Mouse (Mus musculus): ENCODE results near the gene Elp4.

DNA sequence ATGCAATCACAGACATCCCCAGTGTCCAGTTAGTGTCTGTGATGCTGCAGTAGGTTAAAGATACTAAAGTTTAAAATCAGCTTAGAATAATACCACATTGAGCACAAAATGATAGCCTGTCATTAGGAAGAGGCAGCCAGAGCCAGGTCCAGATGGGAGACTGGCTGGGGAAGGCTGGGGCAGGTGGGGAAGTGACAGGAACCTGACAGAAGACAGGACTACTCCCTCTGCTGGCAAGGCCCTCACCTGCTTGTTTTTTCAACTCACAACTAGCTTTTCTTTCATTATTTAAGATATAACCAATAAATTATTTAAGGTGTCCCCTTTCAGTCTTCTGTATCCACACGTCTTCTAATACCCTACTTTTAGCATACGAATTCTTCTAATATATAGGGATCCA lies 104.5 kb downstream of the Elp4 start:
- no peak for TF ChIP-seq TCF12 (IDR thresholded peaks at IDR 0.05; ENCODE audit: insufficient read depth, poor library complexity, severe bottlenecking)
- no peak for TF ChIP-seq POLR2A (IDR thresholded peaks at IDR 0.05; ENCODE audit: insufficient read length, low read depth)
- no peak for TF ChIP-seq POLR2AphosphoS2 (IDR thresholded peaks at IDR 0.05; ENCODE audit: insufficient read length, low read depth)
- TF ChIP-seq MAX (IDR thresholded peaks at IDR 0.05; ENCODE audit: low read depth): no peak
- TF ChIP-seq MYOD1 (IDR thresholded peaks at IDR 0.05; ENCODE audit: control insufficient read depth in 1 of 3, insufficient read length in 2 of 3, low read depth in 2 of 3): no peak
- TF ChIP-seq REST (IDR thresholded peaks at IDR 0.05; ENCODE audit: insufficient read depth, insufficient read length): no peak
- no peak for TF ChIP-seq E2F4 (IDR thresholded peaks at IDR 0.05; ENCODE audit: insufficient read depth)
- no peak for TF ChIP-seq SRF (IDR thresholded peaks at IDR 0.05; ENCODE audit: control insufficient read depth, insufficient read length, low read depth)
- no peak for TF ChIP-seq MYOG (IDR thresholded peaks at IDR 0.05; ENCODE audit: control insufficient read depth in 1 of 3, insufficient read depth in 1 of 3, insufficient read length in 2 of 3, low read depth in 2 of 3)
- no peak for TF ChIP-seq USF1 (IDR thresholded peaks at IDR 0.05; ENCODE audit: low read depth)

Measured in myocyte (in vitro differentiated cells).